Mouse (Mus musculus) CD8-positive naive resting alpha-beta T cell, adult 2 months (primary cell): Measurements from ENCODE around the gene Ifi27l2a.

Experiments
- DNase-seq, 2 experiments: peaks; one replicate each; pipeline ENCODE4 v3.0.0; 2022; ENCODE audit warnings: low read depth in 2 of 2, low spot score in 2 of 2

Ifi27l2a gene

DNA sequence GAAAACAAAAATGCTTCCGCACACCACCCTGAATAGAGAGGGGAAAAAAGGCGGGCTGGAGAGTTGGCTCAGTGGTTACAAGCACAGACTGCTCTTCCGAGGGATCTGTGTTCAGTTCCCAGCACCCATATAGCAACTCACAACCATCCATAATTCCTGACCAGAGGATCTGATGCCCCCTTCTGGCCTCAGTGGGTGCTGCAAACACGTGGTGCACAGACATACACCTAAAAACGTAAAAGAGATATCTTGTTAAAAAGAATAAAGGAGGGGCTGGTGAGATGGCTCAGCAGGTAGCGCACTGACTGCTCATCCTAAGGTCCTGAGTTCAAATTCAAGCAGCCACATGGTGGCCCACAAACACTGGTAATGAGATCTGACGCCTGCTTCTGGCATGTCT is 16.8 kb downstream of the Ifi27l2a start:
- DNase-seq, result no peak

DNA sequence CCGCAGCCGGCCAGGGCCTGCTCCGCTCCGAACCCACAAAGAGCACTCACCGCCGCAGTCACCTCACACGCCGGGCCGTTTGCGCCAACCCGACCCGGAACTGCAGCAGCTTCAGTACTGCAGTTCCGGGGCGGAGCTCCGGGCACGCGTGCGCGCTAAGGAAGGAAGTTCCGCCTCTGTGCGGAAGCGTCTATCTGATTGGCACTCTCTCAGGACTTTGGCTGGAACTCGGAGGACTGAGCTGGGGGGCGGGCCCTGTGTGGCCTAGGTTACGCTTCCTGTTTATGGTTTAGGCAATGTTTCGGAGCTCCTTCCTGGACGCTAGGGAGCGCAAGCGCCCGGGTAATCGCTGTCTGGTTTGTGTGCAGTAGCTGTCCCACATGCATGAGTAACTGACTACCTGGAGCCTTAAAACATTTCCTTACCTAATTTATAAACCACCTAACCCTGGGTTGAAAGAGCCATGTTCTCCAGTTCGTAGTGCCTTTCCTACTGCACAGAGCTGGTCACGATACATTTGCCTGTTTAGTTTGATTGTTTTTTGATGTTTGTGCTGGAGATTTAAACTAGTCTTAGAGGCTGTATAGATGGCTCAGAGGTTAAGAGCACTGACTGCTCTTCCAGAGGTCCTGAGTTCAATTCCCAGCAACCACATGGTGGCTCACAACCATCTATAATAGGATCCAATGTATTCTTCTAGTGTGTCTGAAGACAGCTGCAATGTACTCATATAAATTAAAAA is 17.6 kb downstream of the Ifi27l2a start, which contains the start of gene Ddx24:
Gene Ddx24 (minus strand): TSS at position 102 of the 742 bp plus-strand sequence.
- peak; percentile 98 to 99 for DNase-seq

- DNase-seq, result no peak
Observed at GRCm38 (mm10) chr12:103425016-103425728, 18.3 kb downstream of the Ifi27l2a start.

- DNase-seq, result no peak
Observed at GRCm38 (mm10) chr12:103408144-103408543, 35.3 kb downstream of the Ifi27l2a start.

DNA sequence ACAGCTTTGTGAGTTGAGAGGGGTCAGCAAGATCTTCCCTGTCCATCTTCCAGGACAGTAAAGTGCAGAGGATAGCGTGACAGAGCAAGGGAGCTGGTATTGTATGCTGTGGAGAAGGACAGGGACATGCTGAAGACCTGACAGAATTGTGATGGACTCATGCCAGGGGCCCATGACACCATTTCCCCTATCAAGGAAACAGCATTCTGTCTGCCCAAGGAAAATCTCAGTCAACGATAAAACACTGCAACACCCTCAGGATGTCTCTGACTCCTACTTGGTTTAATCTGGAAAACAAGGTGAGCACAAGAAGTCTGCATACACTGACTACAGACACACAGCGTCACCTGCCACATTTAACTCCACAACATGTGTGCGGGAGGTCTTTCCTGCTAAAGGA is 35.8 kb downstream of the Ifi27l2a start, which contains the start of gene 9330161L09Rik:
Gene 9330161L09Rik (minus strand): TSS at position 101 of the 400 bp plus-strand sequence.
- no peak for DNase-seq

DNA sequence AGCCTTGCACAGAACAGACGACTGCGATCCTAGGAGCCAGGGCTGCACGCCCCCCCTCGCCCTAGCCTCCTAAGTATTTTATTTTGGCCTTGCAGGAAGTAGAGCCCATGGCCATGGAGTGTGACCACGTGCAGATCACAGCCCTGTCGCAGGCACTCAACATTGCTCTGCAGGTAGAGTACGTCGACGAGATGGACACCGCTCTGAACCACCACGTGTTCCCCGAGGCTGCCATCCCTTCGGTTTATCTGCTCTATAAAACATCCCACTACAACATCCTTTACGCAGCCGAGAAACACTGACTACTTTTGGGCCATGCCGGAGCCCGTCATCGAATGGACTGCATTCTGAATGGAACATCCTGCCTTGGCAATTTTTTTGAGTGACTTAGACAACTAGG is 39.3 kb downstream of the Ifi27l2a start:
- DNase-seq, result no peak

GRCm38 (mm10) chr12:103396751-103397150 is 46.7 kb downstream of the Ifi27l2a start:
- DNase-seq, result no peak

GRCm38 (mm10) chr12:103395486-103396275 is 47.8 kb downstream of the Ifi27l2a start:
- no peak for DNase-seq

DNA sequence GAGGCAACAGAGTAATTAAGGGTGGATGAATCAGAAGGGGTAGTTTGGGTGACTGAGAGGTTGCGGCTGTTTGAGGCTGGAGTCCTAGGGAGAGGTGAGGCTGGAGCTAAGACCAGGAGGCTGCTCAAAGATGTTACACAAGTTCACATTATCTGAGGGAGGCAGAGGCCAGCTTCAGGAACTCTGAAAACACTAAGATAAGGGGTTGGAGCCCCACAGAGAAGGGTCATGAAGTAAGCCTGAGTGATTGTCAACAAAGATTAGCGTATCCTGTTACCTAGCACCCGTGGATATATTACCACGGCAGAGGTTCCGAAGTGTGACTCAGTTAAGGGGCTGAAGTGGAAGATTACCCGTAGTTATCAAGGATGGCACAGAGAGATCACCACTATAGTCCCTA is 50.0 kb downstream of the Ifi27l2a start:
- DNase-seq, result no peak
